Mouse (Mus musculus): Measurements from ENCODE around the gene Dennd5b.

GRCm38 (mm10) chr6:149092406-149092805, 9.1 kb downstream of the Dennd5b start:
- TF ChIP-seq CTCF (IDR thresholded peaks at IDR 0.05; ENCODE audit: borderline replicate concordance, insufficient read depth, low read length) (no peak), POLR2A (IDR thresholded peaks at IDR 0.05; ENCODE audit: low read depth, low read length) (no peak)

Measured in embryonic fibroblast, embryonic 13.5 days (primary cell).